Mouse (Mus musculus): ENCODE measurements at regions not wholly inside any gene's neighbourhood (a gene's known extent, or its start where the extent isn't known, plus 50 kb on each side); places are given as distances from the start of the nearest gene placed in this dataset.

GRCm38 (mm10) chr10:21776762-21777080 lies 105.3 kb upstream of the Sgk1 start:
- TF ChIP-seq CTCF (IDR thresholded peaks at IDR 0.05; ENCODE audit: low read depth, low read length): no peak
- no peak for TF ChIP-seq POLR2A (IDR thresholded peaks at IDR 0.05; ENCODE audit: borderline replicate concordance, low read depth, low read length)
